Mouse (Mus musculus): Measurements from ENCODE around the gene Ppp1r14b.
A peak's percentile ranks its signal among the peaks of the same experiment; 100 is the strongest.

Ppp1r14b gene

GRCm38 (mm10) chr19:6974211-6975205 lies at the start of gene Ppp1r14b:
TSS of gene Ppp1r14b (plus strand) at chr19:6974968.
- peak; percentile 92 to 95 for DNase-seq

GRCm38 (mm10) chr19:6925307-6925573 lies 49.5 kb upstream of the Ppp1r14b start, which contains the start of gene Catsperz:
TSS of gene Catsperz (minus strand) at chr19:6925380.
- DNase-seq, result peak; percentile 49 to 75

- no peak for DNase-seq
These were observed 49.0 kb upstream of the Ppp1r14b start for GRCm38 (mm10) chr19:6925611-6926329.

- DNase-seq, result peak; percentile 58 to 73
These were observed 48.1 kb upstream of the Ppp1r14b start for GRCm38 (mm10) chr19:6926559-6927255.

GRCm38 (mm10) chr19:6928080-6928479 lies 46.7 kb upstream of the Ppp1r14b start:
- no peak for DNase-seq

GRCm38 (mm10) chr19:6931002-6931401 lies 43.8 kb upstream of the Ppp1r14b start:
- no peak for DNase-seq

- no peak for DNase-seq
These were observed 42.8 kb upstream of the Ppp1r14b start for GRCm38 (mm10) chr19:6932018-6932417.

GRCm38 (mm10) chr19:6933102-6933435 lies 41.7 kb upstream of the Ppp1r14b start:
- no peak for DNase-seq

- peak; percentile 57 to 73 for DNase-seq
These were observed 41.2 kb upstream of the Ppp1r14b start for GRCm38 (mm10) chr19:6933436-6934194.

GRCm38 (mm10) chr19:6934195-6934977 lies 40.4 kb upstream of the Ppp1r14b start, which contains the start of gene Kcnk4:
TSS of gene Kcnk4 (minus strand) at chr19:6934515.
- no peak for DNase-seq

GRCm38 (mm10) chr19:6936299-6936698 lies 38.5 kb upstream of the Ppp1r14b start:
- peak; percentile 62 to 65 for DNase-seq

GRCm38 (mm10) chr19:6937541-6938465 lies 37.0 kb upstream of the Ppp1r14b start:
- DNase-seq, result peak in 1 of 2 experiments; percentile 15

- DNase-seq, result no peak
These were observed 35.4 kb upstream of the Ppp1r14b start for GRCm38 (mm10) chr19:6939106-6940002.

GRCm38 (mm10) chr19:6940396-6941351 lies 34.1 kb upstream of the Ppp1r14b start:
- peak; percentile 15 to 39 for DNase-seq

GRCm38 (mm10) chr19:6941372-6942248 lies 33.2 kb upstream of the Ppp1r14b start, which contains the start of gene Bad:
TSS of gene Bad (plus strand) at chr19:6941861.
- peak; percentile 96 to 97 for DNase-seq

- peak; percentile 95 to 97 for DNase-seq
These were observed 32.5 kb upstream of the Ppp1r14b start, which contains the start of gene Gpr137 for GRCm38 (mm10) chr19:6942249-6942691. TSS of gene Gpr137 (minus strand) at chr19:6942480.

- DNase-seq, result peak in 1 of 2 experiments; percentile 33
These were observed 32.0 kb upstream of the Ppp1r14b start for GRCm38 (mm10) chr19:6942764-6943163.

All from kidney, postnatal 4 days (tissue).